Mouse (Mus musculus) intestine, embryonic 16.5 days (tissue): Measurements from ENCODE around the gene Cln3. TPM values are rescaled to one million over a fixed set of nuclear protein-coding genes. Genes with fewer than 3 reads are reported as not detected.

Experiments used
- ATAC-seq: fragments of 200-750 bp; cut with Nextera tagmentation; 2 replicates; pipeline ENCODE4 v1.8.0; 2017; ENCODE audit warnings: moderate TSS enrichment, moderate library complexity
- H3K27ac ChIP-seq: fragments of 300-500 bp; sonication (generic); 2 replicates; pipeline ENCODE4 v1.5.1; 2014; ENCODE audit warnings: mild to moderate bottlenecking, low read length
- H3K27me3 ChIP-seq: fragments of 300-500 bp; sonication (generic); replicated peaks from 2 replicates; pipeline ENCODE4 v1.6.1; 2014; ENCODE audit warnings: low read length, control low read depth, mixed read lengths; ENCODE audit not compliant: control insufficient read depth, insufficient read depth
- H3K36me3 ChIP-seq: fragments of 300-500 bp; sonication (generic); 2 replicates; pipeline ENCODE4 v1.6.1; 2014; ENCODE audit warnings: low read length, control low read depth; ENCODE audit not compliant: control insufficient read depth, insufficient read depth
- H3K4me1 ChIP-seq: fragments of 300-500 bp; sonication (generic); 2 replicates; pipeline ENCODE4 v1.6.1; 2014; ENCODE audit warnings: low read length, control low read depth, mixed read lengths; ENCODE audit not compliant: control insufficient read depth, insufficient read depth
- H3K4me2 ChIP-seq: fragments of 300-500 bp; sonication (generic); 2 replicates; pipeline ENCODE4 v1.6.1; 2014; ENCODE audit warnings: low read depth, low read length, control low read depth
- H3K4me3 ChIP-seq: fragments of 300-500 bp; sonication (generic); 2 replicates; pipeline ENCODE4 v1.5.1; 2014; ENCODE audit warnings: mild to moderate bottlenecking, low read length
- H3K9ac ChIP-seq: fragments of 300-500 bp; sonication (generic); 2 replicates; pipeline ENCODE4 v1.6.1; 2014; ENCODE audit warnings: low read depth, low read length
- H3K9me3 ChIP-seq: fragments of 300-500 bp; sonication (generic); 2 replicates; pipeline ENCODE4 v1.6.1; 2016; ENCODE audit warnings: low read length, control low read depth; ENCODE audit not compliant: control insufficient read depth
- WGBS: fragments of 180-500 bp; shearing (Covaris S2); extraction: QIAGEN DNeasy Blood & Tissue Kit; methylation state at CpG from one replicate; pipeline ENCODE4 v1.1.7; 2014; 5-methylcytosine and 5-hydroxymethylcytosine counted together
- polyA plus RNA-seq: library from polyadenylated mRNA; unstranded; fragments of >200 nt; fragmentation: Nextera tagmentation; extraction: Ambion mirVana; gene quantifications from 2 replicates; pipeline ENCODE4 v1.2.1, GENCODE M21; 2015

Cln3 gene
- polyA plus RNA-seq, 1 experiment from 2014 or later: 44.7 TPM

DNA sequence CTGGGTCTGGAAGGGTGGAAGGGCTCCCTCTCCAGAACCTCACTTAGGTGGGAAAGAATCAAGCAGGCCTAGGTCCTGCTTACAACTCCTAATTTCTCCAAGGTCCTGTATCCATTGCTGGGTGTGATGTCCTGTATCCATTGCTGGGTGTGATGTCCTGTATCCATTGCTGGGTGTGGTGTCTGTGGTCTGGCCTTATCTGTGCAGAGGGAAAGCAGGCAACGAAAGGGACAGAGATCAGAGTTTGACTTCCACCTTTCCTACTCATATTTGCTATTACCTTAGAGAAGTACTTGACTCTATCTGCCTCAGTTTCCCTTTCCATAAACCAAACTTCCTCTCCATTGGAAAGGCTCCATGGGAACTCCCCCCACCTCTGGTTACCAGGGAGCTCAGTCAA is 37.8 kb upstream of the Cln3 start:
- Histone ChIP-seq H3K4me2 (peak overlapping the region; percentile 8; the same call in 1 of the 2 replicates), H3K4me1 (peaks cover 11% of the 10 kb centered on the region), H3K9me3 (no peaks in the 10 kb centered on the region), H3K4me3 (no peak overlapping the region), H3K27me3 (no peaks in the 10 kb centered on the region), H3K27ac (no peak overlapping the region), H3K36me3 (no peaks in the 10 kb centered on the region), H3K9ac (no peak overlapping the region)
- ATAC-seq: no peak
- 72% methylated on average over 1 of the region's 1 CpGs for WGBS

DNA sequence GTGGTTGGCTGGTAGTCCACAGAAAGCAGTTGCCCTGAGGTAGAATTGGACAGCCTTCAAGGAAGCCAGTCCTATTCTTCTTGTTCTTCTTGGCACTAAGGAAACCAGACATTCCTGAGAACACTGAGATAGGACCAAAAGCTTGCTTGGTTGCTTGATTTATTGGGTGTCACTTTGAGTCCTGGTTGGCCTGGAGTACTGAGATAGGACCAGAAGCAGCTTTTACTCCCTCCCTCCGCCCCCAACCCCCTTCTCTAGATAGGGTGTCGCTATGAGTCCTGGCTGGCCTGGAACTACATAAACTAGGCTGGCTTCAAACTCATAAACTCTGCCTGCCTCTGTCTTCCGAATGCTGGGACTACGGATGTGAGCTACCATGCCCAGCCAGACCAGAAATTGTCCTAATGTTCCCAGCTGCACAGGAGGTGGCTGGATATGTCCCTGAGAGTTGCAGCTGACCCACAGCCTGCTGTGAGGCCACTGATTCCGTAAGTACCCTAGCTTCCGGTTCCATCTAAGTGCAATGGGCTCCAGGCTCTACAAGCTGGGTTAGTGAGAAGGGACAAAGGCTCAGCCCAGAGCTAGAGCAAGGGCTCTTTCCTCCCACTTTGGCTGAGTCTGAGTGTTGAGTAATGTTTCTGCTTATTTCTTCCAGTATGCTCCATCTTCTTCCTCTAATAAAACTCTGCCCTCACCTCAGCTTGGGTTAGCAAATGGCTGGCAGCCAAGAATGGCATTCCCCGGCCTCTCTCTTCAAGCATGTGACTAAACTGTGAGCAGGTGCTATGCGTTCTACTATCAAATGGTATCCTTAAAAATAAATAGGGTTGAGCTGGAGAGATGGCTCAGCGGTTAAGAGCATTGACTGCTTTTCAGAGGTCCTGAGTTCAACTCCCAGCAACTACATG is 36.1 kb upstream of the Cln3 start:
- Histone ChIP-seq H3K4me1 (peaks cover 11% of the 10 kb centered on the region), H3K27me3 (no peaks in the 10 kb centered on the region), H3K36me3 (no peaks in the 10 kb centered on the region), H3K9ac (no peak overlapping the region), H3K27ac (no peak overlapping the region), H3K4me2 (no peak overlapping the region), H3K4me3 (no peak overlapping the region), H3K9me3 (no peaks in the 10 kb centered on the region)
- 75% methylated on average over 9 of the region's 9 CpGs for WGBS
- ATAC-seq: no peak

DNA sequence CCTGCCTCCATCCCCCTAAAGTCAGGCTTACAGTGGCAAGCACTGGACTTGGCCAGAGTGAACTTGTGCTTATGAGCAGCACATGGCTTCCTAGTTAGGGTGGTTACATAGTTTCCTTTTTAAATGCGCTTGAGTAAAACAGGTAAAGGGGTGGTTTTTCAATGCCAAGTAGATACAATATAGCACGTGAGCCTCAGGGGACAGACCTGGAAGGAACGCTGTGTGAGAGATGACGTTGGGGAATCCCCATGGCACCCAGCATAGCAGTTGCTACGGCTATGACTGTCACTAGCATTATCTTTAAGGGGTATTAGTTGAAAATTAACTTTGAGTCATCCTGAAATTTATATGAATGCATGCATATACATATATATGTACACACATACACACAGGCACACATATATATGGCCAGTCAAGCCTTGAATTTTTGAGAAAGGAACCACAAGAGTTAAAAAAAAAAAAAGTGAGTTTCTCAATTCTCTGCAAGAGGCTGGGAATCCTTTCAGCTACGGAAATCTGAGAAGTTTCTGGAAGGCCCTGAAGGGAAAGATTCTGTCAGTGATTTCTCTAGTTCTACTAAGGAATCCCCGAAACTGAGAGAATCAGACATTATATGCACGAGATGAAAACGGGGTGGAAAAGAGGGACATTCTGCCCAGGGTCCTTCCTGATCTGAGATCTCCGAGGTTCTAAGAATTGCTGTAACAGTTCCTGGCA is 34.1 kb upstream of the Cln3 start:
- no peaks in the 10 kb centered on the region for H3K36me3 ChIP-seq
- H3K27me3 ChIP-seq: no peaks in the 10 kb centered on the region
- ATAC-seq: no peak
- no peaks in the 10 kb centered on the region for H3K9me3 ChIP-seq
- no peak overlapping the region for H3K4me2 ChIP-seq
- H3K9ac ChIP-seq: no peak overlapping the region
- no peaks in the 10 kb centered on the region for H3K4me1 ChIP-seq
- no peak overlapping the region for H3K4me3 ChIP-seq
- no peak overlapping the region for H3K27ac ChIP-seq
- WGBS: 70% methylated on average over 10 of the region's 10 CpGs

DNA sequence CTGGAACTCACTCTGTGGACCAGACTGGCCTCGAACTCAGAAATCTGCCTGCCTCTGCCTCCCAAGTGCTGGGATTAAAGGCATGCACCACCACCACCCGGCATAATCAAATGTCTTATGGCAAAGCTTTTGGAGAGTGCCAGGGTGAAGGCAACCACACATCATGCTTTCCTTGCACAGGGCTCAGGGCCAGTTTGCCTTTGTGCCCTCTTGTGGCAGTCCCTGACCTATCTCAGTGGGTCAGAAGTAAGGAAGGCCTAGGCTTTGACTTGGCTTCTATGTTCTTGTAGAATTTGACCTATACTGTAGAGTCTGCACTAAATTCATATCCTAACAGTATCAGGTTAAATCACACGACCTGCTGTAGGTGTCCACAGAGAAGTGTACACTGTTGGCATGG is 31.1 kb upstream of the Cln3 start:
- Histone ChIP-seq H3K9me3 (peaks cover 3% of the 10 kb centered on the region; the same call in 1 of the 2 replicates), H3K36me3 (no peaks in the 10 kb centered on the region), H3K9ac (no peak overlapping the region), H3K4me2 (no peak overlapping the region), H3K27ac (no peak overlapping the region), H3K4me3 (no peak overlapping the region), H3K4me1 (no peaks in the 10 kb centered on the region), H3K27me3 (no peaks in the 10 kb centered on the region)
- no peak for ATAC-seq
- WGBS: 73% methylated on average over 3 of the region's 3 CpGs

DNA sequence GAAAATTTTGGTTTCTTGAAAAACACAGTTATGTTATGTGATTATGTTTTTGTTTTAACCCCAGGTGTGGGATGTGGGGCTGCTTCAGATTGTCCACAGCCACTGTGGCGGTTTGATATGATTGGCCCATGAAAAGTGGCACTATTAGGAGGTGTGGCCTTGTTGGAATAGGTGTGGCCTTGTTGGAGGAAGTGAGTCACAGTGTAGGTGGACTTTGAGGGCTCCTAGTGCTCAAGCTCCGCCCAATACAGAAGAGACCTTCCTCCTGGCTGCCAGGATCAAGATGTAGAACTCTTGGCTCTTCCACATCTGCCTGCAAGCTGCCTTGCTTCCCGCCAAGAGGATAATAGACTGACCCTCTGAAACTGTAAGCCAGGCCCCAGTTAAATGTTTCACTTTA is 27.1 kb upstream of the Cln3 start:
- no peak overlapping the region for H3K9ac ChIP-seq
- H3K4me1 ChIP-seq: peaks cover 3% of the 10 kb centered on the region
- no peak overlapping the region for H3K27ac ChIP-seq
- no peaks in the 10 kb centered on the region for H3K27me3 ChIP-seq
- no peak for ATAC-seq
- peaks cover 3% of the 10 kb centered on the region; the same call in 1 of the 2 replicates for H3K9me3 ChIP-seq
- H3K4me2 ChIP-seq: no peak overlapping the region
- WGBS: 83% methylated on average over 3 of the region's 3 CpGs
- no peak overlapping the region for H3K4me3 ChIP-seq
- H3K36me3 ChIP-seq: no peaks in the 10 kb centered on the region

DNA sequence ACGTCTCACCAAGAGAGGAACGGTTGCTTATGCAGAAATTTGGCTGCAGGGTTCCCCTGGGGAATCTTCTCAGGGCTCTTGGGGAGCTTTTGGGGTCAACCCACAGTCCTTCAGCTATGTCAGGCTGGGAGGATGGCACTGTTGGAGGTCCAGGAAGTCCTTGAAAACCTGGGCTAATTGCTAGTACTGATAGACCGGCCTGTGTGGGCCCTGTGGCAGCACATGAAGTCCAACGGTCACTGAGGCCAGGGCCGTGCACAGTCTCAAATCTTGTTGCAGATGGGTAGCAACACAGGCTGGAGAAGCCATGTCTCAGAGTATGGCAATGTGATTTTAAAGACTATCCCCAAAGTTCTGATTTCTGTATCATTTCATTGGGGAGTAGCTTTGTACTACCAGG is 22.2 kb upstream of the Cln3 start:
- ATAC-seq: peak; percentile 70
- 76% methylated on average over 5 of the region's 5 CpGs for WGBS
- H3K9ac ChIP-seq: no peak overlapping the region

DNA sequence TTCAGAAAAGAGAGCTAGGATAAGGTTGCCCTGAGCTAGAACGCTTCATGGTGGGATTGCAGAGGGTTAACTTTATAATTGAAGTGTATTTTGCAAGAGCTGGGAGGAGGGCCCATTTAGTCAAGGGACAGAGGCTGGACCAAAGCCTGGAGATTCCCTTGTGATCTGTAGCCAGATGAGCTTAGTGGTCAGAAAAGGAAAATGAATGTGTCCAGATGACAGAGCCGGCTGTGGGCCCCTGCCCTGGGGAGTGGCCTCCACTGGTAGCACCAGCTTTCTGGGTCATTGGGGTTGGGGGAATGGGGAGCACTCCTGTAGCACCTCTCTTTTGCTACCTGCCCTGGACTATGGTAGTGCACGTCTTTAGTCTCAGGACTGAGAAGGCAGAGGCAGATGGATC is 21.4 kb upstream of the Cln3 start:
- H3K4me2 ChIP-seq: no peak overlapping the region
- ATAC-seq: peak; percentile 28; the same call in 1 of the 2 replicates
- peaks cover 11% of the 10 kb centered on the region for H3K4me1 ChIP-seq
- no peaks in the 10 kb centered on the region for H3K27me3 ChIP-seq
- 65% methylated on average over 3 of the region's 3 CpGs for WGBS
- H3K9me3 ChIP-seq: no peaks in the 10 kb centered on the region
- H3K4me3 ChIP-seq: no peak overlapping the region
- no peaks in the 10 kb centered on the region for H3K36me3 ChIP-seq
- peak overlapping the region; percentile 26; the same call in 1 of the 2 replicates for H3K27ac ChIP-seq
- no peak overlapping the region for H3K9ac ChIP-seq

More for the DNA sequence above, 22.2 kb upstream of the Cln3 start:
- no peak overlapping the region for H3K4me2 ChIP-seq
- H3K36me3 ChIP-seq: no peaks in the 10 kb centered on the region
- peak overlapping the region; percentile 26 for H3K27ac ChIP-seq
- peaks cover 11% of the 10 kb centered on the region for H3K4me1 ChIP-seq
- H3K9me3 ChIP-seq: peaks cover 2% of the 10 kb centered on the region; the same call in 1 of the 2 replicates
- no peak overlapping the region for H3K4me3 ChIP-seq
- H3K27me3 ChIP-seq: no peaks in the 10 kb centered on the region

DNA sequence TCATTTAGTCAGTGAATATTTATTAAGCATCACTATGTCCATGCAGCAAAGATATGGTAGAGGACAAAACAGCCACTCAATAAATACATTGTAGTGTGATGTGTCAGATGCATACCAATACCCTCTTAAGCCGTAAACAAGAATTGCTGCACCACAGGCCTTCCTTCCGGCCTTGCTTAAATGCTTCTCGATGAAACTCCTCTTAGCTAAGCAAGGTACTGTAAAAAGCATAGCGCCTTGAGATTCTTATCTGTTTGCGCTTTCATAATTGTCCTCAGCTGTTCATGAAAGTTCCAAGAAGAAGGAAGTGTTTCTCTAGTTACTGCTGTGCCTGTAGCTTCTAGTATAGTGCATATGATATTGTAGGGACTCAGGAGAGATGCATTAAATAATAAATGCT is 21.0 kb upstream of the Cln3 start:
- Histone ChIP-seq H3K9ac (no peak overlapping the region), H3K4me2 (no peak overlapping the region), H3K4me1 (peaks cover 11% of the 10 kb centered on the region), H3K27me3 (no peaks in the 10 kb centered on the region), H3K36me3 (no peaks in the 10 kb centered on the region), H3K9me3 (no peaks in the 10 kb centered on the region), H3K4me3 (no peak overlapping the region), H3K27ac (no peak overlapping the region; the same call in 1 of the 2 replicates)
- ATAC-seq: peak; percentile 42; the same call in 1 of the 2 replicates
- 55% methylated on average over 5 of the region's 5 CpGs for WGBS

DNA sequence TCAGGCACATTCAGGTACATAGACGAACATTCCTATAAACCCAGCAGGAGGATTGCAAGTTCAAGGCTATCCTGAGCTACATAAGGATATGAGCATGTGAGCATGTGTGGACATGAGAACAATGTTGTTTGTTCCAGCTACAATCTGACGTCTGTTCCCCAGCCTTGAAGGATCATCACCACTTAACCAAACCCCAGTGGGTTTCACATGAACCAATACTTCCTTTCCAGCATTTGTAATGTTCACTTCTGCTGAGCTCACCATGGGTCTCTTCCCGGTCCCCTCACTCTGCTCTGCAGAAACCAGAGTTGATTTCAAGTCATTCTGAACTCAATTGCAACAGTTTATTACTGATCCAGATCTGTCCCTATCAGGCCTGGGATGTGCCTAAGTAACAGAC is 17.0 kb upstream of the Cln3 start:
- Histone ChIP-seq H3K4me3 (no peak overlapping the region), H3K27ac (no peak overlapping the region), H3K9me3 (no peaks in the 10 kb centered on the region), H3K4me1 (peaks cover 7% of the 10 kb centered on the region), H3K9ac (no peak overlapping the region), H3K36me3 (no peaks in the 10 kb centered on the region), H3K27me3 (no peaks in the 10 kb centered on the region), H3K4me2 (no peak overlapping the region)
- no peak for ATAC-seq
- WGBS: 80% methylated on average over 3 of the region's 3 CpGs
